Mouse (Mus musculus) G1E (cell line): ENCODE results near the gene Pds5a.

ENCODE experiments used
- CTCF ChIP-seq: IDR thresholded peaks from 2 replicates; pipeline ENCODE4 v1.5.1; 2012; ENCODE audit warnings: low read depth, low read length, inconsistent platforms, mixed read lengths
- GATA1 ChIP-seq: IDR thresholded peaks from 2 replicates; pipeline ENCODE4 v1.6.1; 2012; ENCODE audit warnings: borderline replicate concordance, low read length, inconsistent platforms, mixed read lengths
- POLR2AphosphoS5 ChIP-seq: IDR thresholded peaks from 2 replicates; pipeline ENCODE4 v1.6.1; 2012; ENCODE audit warnings: low read depth, low read length, inconsistent platforms; ENCODE audit not compliant: insufficient replicate concordance

DNA sequence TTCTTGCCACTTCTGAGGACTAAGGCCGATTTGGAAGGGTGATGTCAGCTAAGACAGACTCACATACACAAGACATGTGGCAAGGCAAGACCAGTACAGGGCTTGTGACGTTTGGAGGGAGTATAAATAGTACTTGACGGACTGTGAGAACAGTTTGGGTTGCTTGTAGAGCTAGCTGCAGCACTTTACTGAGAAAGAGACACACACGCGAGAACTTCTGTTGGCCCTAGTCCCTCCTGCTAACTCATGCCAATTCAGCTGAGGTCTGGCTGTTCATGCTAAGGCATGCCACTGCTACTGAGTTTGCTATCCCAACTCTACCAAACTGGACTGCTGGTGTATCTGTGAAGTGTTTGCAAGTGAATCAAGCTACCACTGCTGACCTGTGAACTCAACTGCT, 19.2 kb downstream of the Pds5a start:
- TF ChIP-seq GATA1 (no peak), CTCF (no peak), POLR2AphosphoS5 (no peak)
